Mouse (Mus musculus) ES-E14 (cell line): ENCODE results near the gene Pigt. TPM values are rescaled to one million over a fixed set of nuclear protein-coding genes. Genes with fewer than 3 reads are reported as not detected.

Experiments
- DNase-seq: peaks from one replicate; pipeline ENCODE4 v3.0.0-alpha.2; 2013; ENCODE audit warnings: low read depth, low spot score
- H3K27ac ChIP-seq: 2 replicates; pipeline ENCODE4 v1.5.1; 2012; ENCODE audit warnings: low read depth, mild to moderate bottlenecking, low read length, moderate library complexity, mixed read lengths; ENCODE audit not compliant: poor library complexity, insufficient read depth, severe bottlenecking
- H3K36me3 ChIP-seq: 2 replicates; pipeline ENCODE4 v1.6.1; 2012; ENCODE audit warnings: mild to moderate bottlenecking, low read length, moderate library complexity, mixed read lengths; ENCODE audit not compliant: control insufficient read depth, poor library complexity, insufficient read depth, severe bottlenecking
- H3K4me1 ChIP-seq, 2 experiments: fragments of 150-350 bp in 1 of 2; sonication (generic) in 1 of 2; 2 replicates each; pipeline ENCODE4 v1.6.1; 2012; ENCODE audit warnings: low read length in 2 of 2, mild to moderate bottlenecking in 1 of 2, mixed read lengths in 1 of 2; ENCODE audit not compliant: control insufficient read depth in 2 of 2, insufficient read depth in 2 of 2, poor library complexity in 1 of 2
- H3K4me3 ChIP-seq, 2 experiments: fragments of 150-350 bp in 1 of 2; sonication (generic) in 1 of 2; 2 replicates each; pipeline ENCODE4 v1.5.1; 2012; ENCODE audit warnings: low read length in 2 of 2, low read depth in 1 of 2, mild to moderate bottlenecking in 1 of 2, mixed read lengths in 1 of 2; ENCODE audit not compliant: insufficient read depth in 1 of 2, poor library complexity in 1 of 2, severe bottlenecking in 1 of 2
- H3K9ac ChIP-seq: 2 replicates; pipeline ENCODE4 v1.6.1; 2012; ENCODE audit warnings: low read depth, mild to moderate bottlenecking, low read length, mixed read lengths; ENCODE audit not compliant: poor library complexity, insufficient read depth, severe bottlenecking
- H3K9me3 ChIP-seq: fragments of 150-350 bp; sonication (generic); 2 replicates; pipeline ENCODE4 v1.6.1; 2012; ENCODE audit warnings: low read depth, mild to moderate bottlenecking, low read length; ENCODE audit not compliant: control insufficient read depth, insufficient read depth
- CHD2 ChIP-seq: IDR thresholded peaks from 2 replicates; pipeline ENCODE4 v1.6.1; 2014; ENCODE audit warnings: mild to moderate bottlenecking, low read depth, low read length, inconsistent platforms
- HCFC1 ChIP-seq: IDR thresholded peaks from 2 replicates; pipeline ENCODE4 v1.6.1; 2012; ENCODE audit warnings: low read length, inconsistent platforms, borderline replicate concordance; ENCODE audit not compliant: insufficient read depth
- MAFK ChIP-seq: IDR thresholded peaks from 2 replicates; pipeline ENCODE4 v1.6.1; 2014; ENCODE audit warnings: mild to moderate bottlenecking, low read depth, low read length, inconsistent platforms; ENCODE audit not compliant: insufficient read depth
- ZC3H11A ChIP-seq: IDR thresholded peaks from 2 replicates; pipeline ENCODE4 v1.6.1; 2012; ENCODE audit warnings: low read depth, mild to moderate bottlenecking, inconsistent platforms, low read length, borderline replicate concordance
- ZNF384 ChIP-seq: IDR thresholded peaks from 2 replicates; pipeline ENCODE4 v1.6.1; 2012; ENCODE audit warnings: low read depth, low read length, inconsistent platforms
- in situ Hi-C, 2 experiments: fragments of 600-800 bp; cut with MboI; formaldehyde crosslinking; loops; one replicate each; pipeline ENCODE4 v1.15.1; 2025; ENCODE audit warnings: low sequenced_read_pairs in 2 of 2, inconsistent platforms in 1 of 2; ENCODE audit not compliant: unreplicated experiment in 2 of 2
- total RNA-seq: library from RNA; depleted of rRNA; stranded (reverse); fragments of 300-350 nt; gene quantifications from 2 replicates; pipeline ENCODE4 v1.2.3, GENCODE M21; 2012

Pigt gene
- total RNA-seq, 1 experiment = 57.2 TPM

- H3K36me3 ChIP-seq = no peaks in the 10 kb centered on the region
- H3K9ac ChIP-seq = no peak overlapping the region
- H3K4me3 ChIP-seq = no peak overlapping the region
- H3K27ac ChIP-seq = no peak overlapping the region
- DNase-seq = no peak
- H3K4me1 ChIP-seq = peaks cover 0 to 14% of the 10 kb centered on the region in 2 experiments; a peak in 1 of 4 replicates
- no peaks in the 10 kb centered on the region for H3K9me3 ChIP-seq
- TF ChIP-seq ZC3H11A (no peak), ZNF384 (no peak), HCFC1 (no peak), MAFK (no peak), CHD2 (no peak)
- in situ Hi-C loops = no loop called here
Observed at GRCm38 (mm10) chr2:164514916-164515315, 17.6 kb downstream of the Pigt start.

- Histone ChIP-seq H3K4me3 (no peak overlapping the region), H3K36me3 (no peaks in the 10 kb centered on the region), H3K27ac (no peak overlapping the region), H3K9ac (no peak overlapping the region), H3K9me3 (no peaks in the 10 kb centered on the region), H3K4me1 (peaks cover 0 to 12% of the 10 kb centered on the region in 2 experiments; a peak in 1 of 4 replicates)
- TF ChIP-seq ZC3H11A (no peak), MAFK (no peak), HCFC1 (no peak), CHD2 (no peak), ZNF384 (no peak)
- no peak for DNase-seq
- in situ Hi-C loops = no loop called here
Observed at GRCm38 (mm10) chr2:164515897-164516296, 18.6 kb downstream of the Pigt start.

GRCm38 (mm10) chr2:164516592-164516991 lies 19.3 kb downstream of the Pigt start:
- no peaks in the 10 kb centered on the region for H3K9me3 ChIP-seq
- H3K4me3 ChIP-seq = no peak overlapping the region
- H3K9ac ChIP-seq = no peak overlapping the region
- in situ Hi-C loops = no loop called here
- H3K27ac ChIP-seq = no peak overlapping the region
- H3K36me3 ChIP-seq = no peaks in the 10 kb centered on the region
- H3K4me1 ChIP-seq = peaks cover 3 to 8% of the 10 kb centered on the region in 2 experiments; a peak in 2 of 4 replicates
- DNase-seq = no peak
- TF ChIP-seq ZC3H11A = no peak
- TF ChIP-seq CHD2 = no peak
- no peak for TF ChIP-seq HCFC1
- TF ChIP-seq ZNF384 = no peak
- TF ChIP-seq MAFK = no peak

- H3K9me3 ChIP-seq = no peaks in the 10 kb centered on the region
- TF ChIP-seq ZNF384 (no peak), MAFK (no peak), HCFC1 (no peak), CHD2 (no peak)
- H3K9ac ChIP-seq = no peak overlapping the region
- peaks cover 4 to 6% of the 10 kb centered on the region in 2 experiments; a peak in 3 of 4 replicates for H3K4me1 ChIP-seq
- DNase-seq = peak; percentile 66
- in situ Hi-C loops = no loop called here
- H3K36me3 ChIP-seq = no peaks in the 10 kb centered on the region
- no peak overlapping the region for H3K4me3 ChIP-seq
- H3K27ac ChIP-seq = no peak overlapping the region
Observed at GRCm38 (mm10) chr2:164517485-164518221, 20.3 kb downstream of the Pigt start.
